Mouse (Mus musculus) heart, adult 2 months (tissue): ENCODE measurements around the gene Mad1l1.

ENCODE experiments used
- CTCF ChIP-seq: fragments of 200-600 bp; IDR thresholded peaks from 2 replicates; pipeline ENCODE4 v1.8.1; 2022; ENCODE audit warnings: antibody characterized with exemption, mild to moderate bottlenecking, moderate library complexity
- POLR2A ChIP-seq: fragments of 200-500 bp; IDR thresholded peaks from 2 replicates; pipeline ENCODE4 v1.6.1; 2011; ENCODE audit warnings: mild to moderate bottlenecking, low read depth, low read length, control low read depth; ENCODE audit not compliant: insufficient read depth

GRCm38 (mm10) chr5:140114512-140115060, 206.8 kb downstream of the Mad1l1 start:
- TF ChIP-seq POLR2A: no peak
- TF ChIP-seq CTCF: peak; percentile 26; the same call in 1 of the 2 replicates
